ENCODE assay signal across 10 mouse cellular contexts in genomic region chr10:70494441-70494840, GRCm38 (mm10). TPM values are rescaled to one million over a fixed set of nuclear protein-coding genes. Genes with fewer than 3 reads are reported as not detected.
DNase-seq lines count a peak whose midpoint lies in the region; ATAC-seq lines count a peak whose summit lies in the region.
"Had no signal": no experiment of that assay in that cellular context is flagged by ENCODE, and none has a peak within 500 bp of the region (broad histone marks: within the 10 kb centered on the region; RNA-seq: fewer than 3 reads in every experiment).

No protein-coding gene starts in this region.

- no peaks in the 10 kb centered on the region for H3K27me3 ChIP-seq in hindbrain, embryonic 16.5 days (replicated peaks; ENCODE audit: control insufficient read depth, insufficient read depth, low read length)
- no peaks in the 10 kb centered on the region for H3K27me3 ChIP-seq in hindbrain, embryonic 10.5 days (ENCODE audit: insufficient read depth, poor library complexity, severe bottlenecking)
- no peaks in the 10 kb centered on the region for H3K27me3 ChIP-seq in embryonic facial prominence, embryonic 15.5 days
- no peaks in the 10 kb centered on the region for H3K27me3 ChIP-seq in kidney, embryonic 16.5 days (ENCODE audit: insufficient read depth, low read length)

- H3K4me1 ChIP-seq in hindbrain, embryonic 16.5 days (ENCODE audit: control insufficient read depth, insufficient read depth, low read depth, low read length): peaks cover 5% of the 10 kb centered on the region
- peaks cover 9% of the 10 kb centered on the region; the same call in 1 of the 2 replicates for H3K4me1 ChIP-seq in hindbrain, embryonic 10.5 days (replicated peaks)
- H3K4me1 ChIP-seq in embryonic facial prominence, embryonic 15.5 days: peaks cover 23% of the 10 kb centered on the region
- peaks cover 14% of the 10 kb centered on the region for H3K4me1 ChIP-seq in kidney, embryonic 16.5 days (ENCODE audit: insufficient read depth, low read length)

- H3K27ac ChIP-seq in hindbrain, embryonic 16.5 days (ENCODE audit: low read depth, low read length): peak overlapping the region; percentile 46; the same call in 1 of the 2 replicates
- H3K27ac ChIP-seq in hindbrain, embryonic 10.5 days: no peak overlapping the region
- H3K27ac ChIP-seq in embryonic facial prominence, embryonic 15.5 days (replicated peaks): peak overlapping the region; percentile 72
- H3K27ac ChIP-seq in kidney, embryonic 16.5 days (ENCODE audit: low read length): peak overlapping the region; percentile 29; the same call in 1 of the 2 replicates

- H3K9ac ChIP-seq in hindbrain, embryonic 16.5 days (ENCODE audit: low read depth, low read length): no peak overlapping the region
- no peak overlapping the region for H3K9ac ChIP-seq in embryonic facial prominence, embryonic 15.5 days
- H3K9ac ChIP-seq in kidney, embryonic 16.5 days (replicated peaks; ENCODE audit: low read length): no peak overlapping the region

- WGBS in hindbrain, embryonic 16.5 days: 65% methylated on average over 2 of the region's 2 CpGs
- 75% methylated on average over 2 of the region's 2 CpGs for WGBS in hindbrain, embryonic 10.5 days
- 24% methylated on average over 2 of the region's 2 CpGs for WGBS in embryonic facial prominence, embryonic 15.5 days
- 45% methylated on average over 2 of the region's 2 CpGs for WGBS in kidney, embryonic 16.5 days

- H3K4me3 ChIP-seq in hindbrain, embryonic 16.5 days (ENCODE audit: low read length): no peak overlapping the region
- no peak overlapping the region for H3K4me3 ChIP-seq in hindbrain, embryonic 10.5 days
- no peak overlapping the region for H3K4me3 ChIP-seq in embryonic facial prominence, embryonic 15.5 days (replicated peaks)
- H3K4me3 ChIP-seq in kidney, embryonic 16.5 days (ENCODE audit: low read length): no peak overlapping the region

- no peaks in the 10 kb centered on the region for H3K9me3 ChIP-seq in hindbrain, embryonic 16.5 days (ENCODE audit: control insufficient read depth, low read length)
- H3K9me3 ChIP-seq in hindbrain, embryonic 10.5 days: no peaks in the 10 kb centered on the region
- H3K9me3 ChIP-seq in embryonic facial prominence, embryonic 15.5 days (replicated peaks): no peaks in the 10 kb centered on the region
- no peaks in the 10 kb centered on the region for H3K9me3 ChIP-seq in kidney, embryonic 16.5 days (ENCODE audit: low read length)

- no peak overlapping the region for H3K4me2 ChIP-seq in hindbrain, embryonic 16.5 days (ENCODE audit: low read length)
- no peak overlapping the region for H3K4me2 ChIP-seq in embryonic facial prominence, embryonic 15.5 days (replicated peaks)
- no peak overlapping the region for H3K4me2 ChIP-seq in kidney, embryonic 16.5 days (replicated peaks; ENCODE audit: low read depth, low read length)

- no peak for ATAC-seq in hindbrain, embryonic 16.5 days
- 0 out of 2 replicates have a peak, but pooled peaks have one; percentile 45 for ATAC-seq in embryonic facial prominence, embryonic 15.5 days (ENCODE audit: insufficient number of reproducible peaks, low FRiP score, low TSS enrichment, low read depth)
- ATAC-seq in kidney, embryonic 16.5 days (ENCODE audit: low FRiP score, low TSS enrichment): no peak
- ATAC-seq in activated CD4-positive, CD25-positive, alpha-beta regulatory T cell, adult 4 months: no peak

- DNase-seq in hindbrain, embryonic 10.5 days (ENCODE audit: low spot score): no peak
- DNase-seq in Muller cell, postnatal 12 days (ENCODE audit: inconsistent ontology term): peak; percentile 93
- no peak for DNase-seq in ovary, postnatal 14 days (ENCODE audit: low spot score)
- DNase-seq in retina, postnatal 1 day: no peak
- DNase-seq: adrenal gland, postnatal 36 days; thymus, adult 2 months had no signal

- no peaks in the 10 kb centered on the region for H3K36me3 ChIP-seq in hindbrain, embryonic 16.5 days (ENCODE audit: control insufficient read depth, insufficient read depth, low read length)
- no peaks in the 10 kb centered on the region for H3K36me3 ChIP-seq in hindbrain, embryonic 10.5 days
- H3K36me3 ChIP-seq in embryonic facial prominence, embryonic 15.5 days: no peaks in the 10 kb centered on the region
- no peaks in the 10 kb centered on the region for H3K36me3 ChIP-seq in kidney, embryonic 16.5 days (ENCODE audit: insufficient read depth, low read length)

RNA-seq across cellular contexts. Expression of gene Fam13c, which starts 54.2 kb away (rescaled TPM):
- polyA plus RNA-seq in hindbrain, embryonic 16.5 days (2015; fragmentation: Nextera tagmentation; extraction: Ambion mirVana): 24.7 and 25.5 TPM in 2 replicates
- polyA plus RNA-seq in hindbrain, embryonic 10.5 days (2016; fragmentation: Nextera tagmentation; extraction: Ambion mirVana): 9.6 and 13.7 TPM in 2 replicates
- 13.1 and 13.6 TPM in 2 replicates for polyA plus RNA-seq in embryonic facial prominence, embryonic 15.5 days (2015; fragmentation: Nextera tagmentation; extraction: Ambion mirVana)
- polyA plus RNA-seq in kidney, embryonic 16.5 days (2015; fragmentation: Nextera tagmentation; extraction: Ambion mirVana): 6.6 and 6.7 TPM in 2 replicates
- not detected for polyA plus RNA-seq in activated CD4-positive, CD25-positive, alpha-beta regulatory T cell, adult 4 months (2017; shearing (Covaris generic))
